Mouse (Mus musculus) A20 (cell line): Measurements from ENCODE around the gene Slc22a17.

Experiments used
- DNase-seq: peaks from one replicate; pipeline ENCODE4 v3.0.0-alpha.2; 2011; ENCODE audit warnings: low read depth, low spot score

The Slc22a17 gene

DNA sequence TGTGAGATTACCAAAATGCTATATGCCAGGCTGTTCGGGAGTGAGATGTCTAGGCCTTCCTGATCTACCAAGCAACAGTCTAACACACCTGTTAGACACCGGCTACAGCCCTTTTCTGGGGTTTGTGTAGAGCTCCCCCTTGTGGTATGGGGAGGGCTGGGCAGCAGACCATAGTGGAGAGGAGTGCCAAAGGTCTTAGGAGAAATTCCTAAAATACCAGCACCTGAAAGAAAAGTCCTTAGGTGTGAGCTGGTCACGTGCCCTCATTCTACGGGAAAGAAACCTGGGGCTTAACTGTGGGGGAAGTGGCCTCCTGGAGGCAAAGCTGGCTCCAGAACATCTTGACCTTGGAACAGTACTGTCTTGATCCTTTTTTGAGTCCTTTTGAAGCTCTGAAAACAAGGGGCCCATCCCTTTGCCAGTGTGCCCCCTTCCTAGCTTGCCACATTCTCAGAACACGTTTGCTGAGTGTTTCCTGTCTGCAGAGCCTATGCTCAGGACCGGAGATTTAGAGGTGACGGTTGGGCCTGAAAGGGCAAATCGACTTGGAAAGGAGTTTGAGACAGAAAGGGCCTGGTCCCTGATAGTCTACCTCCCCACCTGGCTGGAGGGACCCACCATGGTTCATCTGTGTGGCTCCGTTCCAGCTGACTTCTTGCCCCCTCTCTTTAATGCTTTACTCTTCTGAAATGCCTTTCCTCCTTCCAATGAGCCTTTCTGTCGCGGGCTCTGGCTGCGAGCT lies 26.7 kb upstream of the Slc22a17 start:
- peak; percentile 78 for DNase-seq

DNA sequence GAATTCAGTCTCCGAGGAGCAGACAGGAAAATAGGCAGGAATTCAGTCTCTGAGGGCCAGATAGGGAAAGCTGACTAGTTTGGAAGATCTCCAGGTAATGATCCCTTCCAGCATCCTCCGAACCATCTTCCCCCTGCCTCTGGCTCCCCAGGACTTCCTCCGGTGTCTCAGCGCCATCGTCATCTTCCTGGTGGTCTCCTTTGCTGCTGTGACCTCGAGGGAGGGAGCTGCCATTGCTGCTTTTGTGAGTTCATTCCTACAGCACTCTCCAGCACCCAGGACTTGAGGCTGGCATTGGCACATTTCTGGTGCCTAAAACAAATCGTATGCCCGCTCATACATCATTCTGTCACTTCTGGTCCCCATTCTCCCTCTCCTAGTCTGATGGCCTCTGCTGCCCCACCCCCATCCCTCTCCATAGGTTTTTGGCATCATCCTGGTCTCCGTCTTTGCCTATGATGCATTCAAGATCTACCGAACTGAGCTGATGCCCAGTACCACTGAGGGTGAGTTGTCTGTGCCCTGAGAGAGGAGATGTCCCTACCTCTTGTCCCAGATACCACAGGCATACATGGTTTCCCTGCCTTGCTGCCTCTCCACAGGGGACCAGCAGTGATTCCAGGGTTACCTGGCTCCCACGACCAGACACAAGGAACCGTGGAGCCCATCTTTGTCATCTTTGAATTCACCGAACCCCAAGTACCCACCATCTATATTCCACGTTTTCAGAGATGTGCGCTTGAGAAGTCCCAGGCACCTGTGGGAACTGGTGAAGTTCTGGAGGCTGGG lies 25.7 kb upstream of the Slc22a17 start:
- no peak for DNase-seq

DNA sequence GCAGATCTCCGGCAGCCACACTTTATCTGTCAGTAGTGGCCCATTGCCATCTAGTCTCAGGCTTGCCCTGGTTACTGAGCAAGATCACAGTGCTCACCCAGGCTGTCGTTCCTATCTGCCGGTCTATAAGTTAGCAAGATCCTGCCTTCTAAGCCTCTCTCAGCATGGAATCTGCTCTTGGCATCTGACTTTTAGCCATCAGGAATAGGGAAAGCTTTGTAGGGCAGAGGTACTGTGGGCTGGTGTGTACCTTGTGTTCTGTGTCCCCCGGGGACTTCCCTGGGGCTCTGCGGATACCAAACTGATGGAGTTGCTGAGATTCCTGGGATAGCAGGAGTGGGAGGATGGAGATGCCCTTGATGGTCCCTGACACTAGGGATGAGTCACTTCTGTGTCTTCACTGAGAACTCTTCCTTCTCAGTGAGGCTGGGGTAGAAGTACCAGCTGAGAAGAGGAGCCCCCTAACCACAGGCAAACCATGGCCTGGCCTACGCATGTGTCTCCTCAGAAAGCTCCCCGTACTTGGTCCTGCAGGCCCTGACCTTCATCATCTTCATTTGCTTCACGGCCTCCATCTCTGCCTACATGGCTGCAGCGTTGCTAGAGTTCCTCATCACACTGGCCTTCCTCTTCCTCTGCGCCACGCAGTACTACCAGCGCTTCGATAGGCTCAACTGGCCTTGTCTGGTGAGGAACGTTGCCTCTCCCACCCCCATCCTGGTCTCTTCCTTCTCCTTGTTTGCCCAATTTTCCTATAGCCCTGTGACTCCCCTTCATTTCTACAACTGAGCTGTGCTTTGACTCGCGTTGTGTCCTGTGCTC lies 24.6 kb upstream of the Slc22a17 start:
- DNase-seq = no peak

GRCm38 (mm10) chr14:54936831-54937160 lies 23.9 kb upstream of the Slc22a17 start:
- no peak for DNase-seq

DNA sequence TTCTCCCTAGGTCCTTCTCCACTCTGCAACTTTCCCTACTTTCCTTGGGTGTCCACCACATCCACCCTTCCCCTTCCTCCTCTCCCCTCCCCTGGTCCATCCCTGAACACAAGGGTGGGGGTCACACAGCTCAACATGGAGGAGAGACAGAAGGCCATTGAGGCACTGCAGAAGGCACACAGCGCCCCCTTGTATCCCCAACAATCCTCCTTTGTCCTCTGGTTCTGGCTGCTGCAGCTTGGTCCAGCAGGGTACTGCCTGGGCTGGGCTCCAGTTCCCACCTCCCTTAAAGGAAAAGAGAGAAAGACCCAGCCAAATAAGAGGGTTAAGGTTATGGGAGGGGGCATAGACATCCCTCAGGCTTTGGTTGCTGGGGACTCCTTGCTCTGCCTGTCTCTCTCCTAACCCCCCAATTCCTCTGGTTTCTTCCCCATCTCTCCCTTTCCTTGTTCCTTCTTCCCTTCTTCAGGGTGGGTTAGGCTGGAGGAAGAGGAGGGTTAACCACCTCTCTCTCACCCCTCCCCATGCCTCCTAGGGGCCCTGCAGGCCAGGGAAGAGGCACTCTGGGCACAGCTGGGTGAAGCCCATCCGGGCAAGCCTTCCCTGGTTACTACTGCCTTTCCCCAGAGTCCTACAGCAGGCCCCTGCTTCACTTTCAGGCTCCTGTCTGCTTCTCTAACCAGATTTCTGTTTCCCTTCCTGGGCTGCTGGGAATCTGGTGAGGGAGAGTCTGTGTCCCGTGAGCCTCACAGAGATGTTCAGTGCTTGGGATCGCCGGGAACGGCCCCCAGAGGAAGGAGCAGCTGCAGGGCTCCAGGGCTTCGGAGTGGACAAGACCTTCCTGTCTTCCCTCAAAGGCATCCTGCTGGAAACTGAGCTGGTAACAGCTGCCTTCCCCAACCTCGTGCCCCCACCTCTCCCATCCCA lies 23.2 kb upstream of the Slc22a17 start, which contains the start of gene Cmtm5:
TSS of gene Cmtm5 (plus strand) at position 358 of the 927 bp plus-strand sequence.
- no peak for DNase-seq

DNA sequence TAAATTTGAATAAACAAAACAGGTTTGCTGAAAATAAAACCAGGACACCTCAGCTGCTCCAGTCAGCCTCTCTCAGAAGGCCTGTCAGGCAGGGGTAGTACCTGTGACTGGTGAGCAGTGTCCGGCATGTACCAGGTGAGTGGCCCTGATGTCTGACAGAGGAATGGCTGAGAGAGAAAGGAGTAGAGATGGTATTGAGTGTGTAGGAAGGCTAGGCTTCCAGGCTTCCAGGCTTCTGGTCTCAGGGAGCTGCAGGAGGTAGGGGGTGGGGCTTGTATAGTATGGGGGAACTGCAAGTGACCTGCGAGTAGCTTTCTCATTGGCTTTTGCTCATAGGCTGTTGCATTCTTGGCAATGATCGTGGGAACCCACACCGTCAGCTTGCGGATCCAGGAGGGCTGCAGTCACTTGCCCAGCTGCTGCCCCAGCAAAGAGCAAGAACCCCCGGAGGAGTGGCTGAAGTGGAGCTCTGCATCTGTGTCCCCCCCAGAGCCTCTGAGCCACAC lies 19.8 kb upstream of the Slc22a17 start, which contains the start of gene Il25:
TSS of gene Il25 (plus strand) at position 51 of the 506 bp plus-strand sequence.
- no peak for DNase-seq

GRCm38 (mm10) chr14:54930431-54930830 lies 17.5 kb upstream of the Slc22a17 start:
- DNase-seq = no peak

DNA sequence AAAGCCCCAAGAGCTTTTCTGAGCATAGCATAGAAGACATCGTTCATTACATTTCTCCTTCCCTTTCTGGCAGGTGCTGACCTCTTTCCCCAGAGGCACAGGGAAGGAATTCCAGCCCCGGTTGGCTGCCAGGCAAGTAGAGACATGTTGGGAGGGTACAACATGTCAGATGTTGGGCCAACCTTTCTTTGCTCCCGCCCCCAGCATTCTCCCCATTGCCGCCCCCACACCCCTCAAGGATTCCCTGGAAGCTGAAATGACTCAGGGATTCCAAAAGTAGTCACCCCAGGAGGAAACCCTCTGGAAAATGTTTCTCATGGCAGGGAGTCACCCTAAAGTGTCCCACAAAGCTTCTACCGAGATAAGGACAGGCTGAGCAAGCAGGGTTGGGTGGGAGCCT lies 16.9 kb upstream of the Slc22a17 start:
- DNase-seq = no peak

GRCm38 (mm10) chr14:54927296-54927695 lies 14.4 kb upstream of the Slc22a17 start:
- DNase-seq = no peak

GRCm38 (mm10) chr14:54926401-54927158 lies 13.6 kb upstream of the Slc22a17 start:
- no peak for DNase-seq

DNA sequence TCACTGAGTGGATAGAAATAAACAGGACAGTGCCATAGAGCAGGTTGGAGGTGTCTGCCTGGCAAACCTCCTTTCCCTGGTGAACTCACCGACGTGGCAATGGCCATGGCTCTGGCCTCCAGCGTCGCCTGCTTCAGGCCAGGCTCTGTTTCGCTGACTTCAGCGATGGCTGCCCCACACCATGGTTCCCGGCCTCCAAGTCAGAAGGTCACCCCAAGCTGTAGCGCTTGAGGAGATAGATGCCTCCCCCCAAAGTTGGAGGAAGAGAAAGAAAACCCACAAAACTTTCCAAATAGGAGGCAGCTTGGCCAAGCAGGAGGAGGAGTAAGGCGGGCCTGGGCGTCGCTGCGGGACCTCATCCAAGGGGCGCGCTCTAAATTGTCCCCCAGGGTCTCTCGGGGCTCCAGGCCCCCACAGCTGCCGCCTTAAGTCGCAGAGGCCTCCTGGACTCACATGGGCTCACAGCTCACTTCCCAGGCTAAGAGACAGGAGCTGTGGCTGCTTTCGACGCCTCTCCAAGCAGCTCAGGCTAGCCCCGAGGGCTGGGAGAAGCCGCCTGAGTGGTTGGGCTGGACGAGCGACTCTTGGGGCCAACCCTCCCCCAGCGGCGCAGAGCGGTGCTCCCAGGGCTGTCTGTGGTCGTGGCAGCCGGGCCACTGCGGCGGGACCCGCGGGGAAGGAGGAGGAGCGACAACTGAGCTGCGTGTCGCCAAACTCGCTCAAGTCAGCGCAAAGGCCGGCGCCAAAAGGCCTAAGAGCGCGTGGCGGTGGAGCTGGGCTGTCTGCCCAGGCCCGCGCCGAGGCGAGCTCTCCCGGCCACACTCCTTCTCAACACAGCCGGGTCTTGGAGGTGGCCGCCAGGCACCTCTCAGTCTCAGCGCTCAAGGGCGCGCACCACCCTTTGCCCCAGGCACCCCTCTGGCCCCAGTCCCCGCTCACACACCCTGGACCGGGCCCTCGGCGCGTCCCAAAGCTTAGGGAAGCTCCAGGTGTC lies 12.7 kb upstream of the Slc22a17 start, which contains the start of gene Efs:
TSS of gene Efs (minus strand) at position 778 of the 994 bp plus-strand sequence.
- no peak for DNase-seq

GRCm38 (mm10) chr14:54924641-54925348 lies 11.9 kb upstream of the Slc22a17 start:
- no peak for DNase-seq

DNA sequence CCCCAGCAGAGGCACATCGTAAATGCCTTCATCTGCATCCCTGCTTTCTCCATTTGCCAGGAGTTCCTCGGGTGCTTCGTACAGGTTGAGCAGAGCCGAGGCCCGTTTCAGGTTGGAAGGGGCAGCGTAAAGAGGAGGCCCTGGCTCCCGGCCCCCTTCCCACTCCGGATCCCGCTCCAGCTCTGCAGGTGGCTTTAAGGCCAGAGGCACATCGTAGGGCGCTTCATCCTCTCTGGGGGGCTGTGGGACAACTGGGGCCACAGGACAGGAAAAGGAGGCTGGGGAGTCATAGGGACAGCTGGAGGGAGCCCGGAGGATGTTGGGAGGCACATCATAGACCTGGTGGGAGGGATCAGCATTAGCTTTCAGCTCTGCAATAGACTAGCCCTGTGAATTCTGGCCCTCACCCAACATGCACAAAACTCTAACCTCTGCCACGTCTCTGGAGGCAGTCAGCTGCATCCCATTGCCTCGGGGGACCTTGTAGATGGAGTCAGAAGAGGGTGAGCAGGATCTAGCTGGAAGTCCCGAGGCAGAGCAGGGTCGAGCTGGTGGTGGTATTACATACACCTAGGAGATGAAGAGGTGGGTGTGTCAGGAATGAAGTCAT lies 7.2 kb upstream of the Slc22a17 start:
- no peak for DNase-seq

DNA sequence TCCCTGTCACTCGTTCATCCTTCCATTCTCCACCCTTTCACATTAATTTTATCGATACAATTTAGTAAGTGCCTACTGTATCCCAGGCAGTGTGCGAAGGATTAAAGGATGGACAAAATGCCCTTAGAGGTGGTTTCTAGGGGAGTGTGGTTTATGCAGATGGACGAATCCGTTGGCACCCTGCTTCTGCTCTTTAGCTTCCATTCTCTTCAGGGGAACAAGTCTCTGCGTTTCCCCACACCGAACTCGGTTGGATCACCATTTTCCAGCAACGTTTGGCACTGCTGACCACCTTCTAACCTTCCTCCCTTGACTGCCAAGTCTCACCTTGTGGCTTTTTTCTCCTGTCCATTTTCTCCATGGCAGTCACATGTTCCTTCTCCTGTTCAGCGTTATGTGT lies 411 bp upstream of the Slc22a17 start:
- DNase-seq = no peak

DNA sequence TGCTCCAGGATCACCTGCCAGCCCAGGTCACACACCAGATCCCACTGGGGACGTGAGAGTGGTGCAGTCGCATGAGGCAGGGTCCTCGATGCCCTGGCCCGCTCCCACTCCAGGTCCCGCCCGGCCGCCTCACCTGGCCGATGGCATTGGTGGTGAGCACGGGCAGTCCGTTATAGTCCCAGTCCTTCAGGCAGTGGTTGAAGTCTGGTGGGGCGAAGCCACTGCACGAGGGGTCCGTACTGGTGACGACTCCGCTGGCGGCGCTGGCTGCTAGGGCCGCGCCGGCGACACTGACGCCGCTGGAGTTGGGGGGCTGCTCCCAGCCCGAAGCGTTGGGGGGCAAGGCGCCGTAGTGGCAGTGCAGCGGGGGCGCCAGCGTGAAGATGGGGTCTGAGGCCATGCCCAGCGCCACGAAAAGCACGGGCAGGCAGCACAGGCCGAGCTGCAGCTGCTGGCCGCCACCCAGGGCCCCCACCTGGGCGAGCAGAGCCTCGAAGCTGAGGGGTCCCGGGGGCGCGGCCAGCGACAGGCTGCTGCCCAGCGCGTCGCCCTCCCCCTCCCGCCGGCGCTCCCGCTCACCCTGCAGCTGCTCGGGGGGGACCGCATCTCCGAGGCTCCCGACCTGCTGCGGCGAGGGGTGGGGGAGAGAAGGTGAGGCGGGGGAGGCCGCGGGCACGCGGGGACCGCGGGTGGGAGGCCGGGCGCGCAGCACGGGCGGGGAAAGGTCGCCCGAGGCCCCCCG lies 652 bp downstream of the Slc22a17 start:
- no peak for DNase-seq

DNA sequence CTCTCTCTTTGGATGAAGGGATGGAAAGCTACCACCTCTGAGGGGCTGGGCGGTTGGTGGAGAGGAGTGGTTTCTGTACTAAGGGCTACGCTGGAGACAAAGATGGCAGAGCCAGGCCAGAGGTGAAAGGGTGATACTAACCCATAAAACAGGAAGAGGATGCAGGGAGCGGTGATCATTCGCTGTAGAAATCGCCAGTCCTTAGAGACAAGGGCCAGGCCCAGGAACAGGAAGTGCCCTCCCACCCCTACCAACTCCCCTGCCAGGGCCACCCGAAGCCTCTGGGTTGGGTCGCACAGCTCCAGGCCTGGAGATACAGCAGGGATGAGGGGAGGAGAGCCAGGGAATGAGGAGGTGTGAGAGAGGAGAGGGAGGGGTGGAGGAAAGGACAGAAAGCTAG lies 4.2 kb downstream of the Slc22a17 start:
- DNase-seq = no peak

GRCm38 (mm10) chr14:54903641-54904040 lies 9.3 kb downstream of the Slc22a17 start:
- no peak for DNase-seq
